Mouse (Mus musculus): Measurements from ENCODE around the gene Foxl2.

Gene Foxl2

GRCm38 (mm10) chr9:98955103-98955715 is at the start of gene Foxl2:
Gene Foxl2, plus strand, starts transcription at chr9:98955288.
- no peak for DNase-seq

GRCm38 (mm10) chr9:98920629-98921523 is 34.2 kb upstream of the Foxl2 start:
- no peak for DNase-seq

- no peak for DNase-seq
Measured at GRCm38 (mm10) chr9:98923119-98923518, 32.0 kb upstream of the Foxl2 start.

- no peak for DNase-seq
Measured at GRCm38 (mm10) chr9:98924183-98924582, 30.9 kb upstream of the Foxl2 start.

GRCm38 (mm10) chr9:98929496-98929895 is 25.6 kb upstream of the Foxl2 start:
- no peak for DNase-seq

GRCm38 (mm10) chr9:98932931-98933330 is 22.2 kb upstream of the Foxl2 start:
- DNase-seq, result no peak

- DNase-seq, result no peak
Measured at GRCm38 (mm10) chr9:98935190-98935909, 19.7 kb upstream of the Foxl2 start.

- no peak for DNase-seq
Measured at GRCm38 (mm10) chr9:98939290-98939689, 15.8 kb upstream of the Foxl2 start.

- DNase-seq, result no peak
Measured at GRCm38 (mm10) chr9:98952171-98953050, 2.7 kb upstream of the Foxl2 start.

- DNase-seq, result no peak
Measured at GRCm38 (mm10) chr9:98953291-98953690, 1.8 kb upstream of the Foxl2 start.

GRCm38 (mm10) chr9:98953830-98954229 is 1.3 kb upstream of the Foxl2 start:
- DNase-seq, result no peak

- DNase-seq, result no peak
Measured at GRCm38 (mm10) chr9:98954391-98955102, 541 bp upstream of the Foxl2 start.

- peak; percentile 27 for DNase-seq
Measured at GRCm38 (mm10) chr9:98955716-98956224, 682 bp downstream of the Foxl2 start.

GRCm38 (mm10) chr9:98956591-98957381 is 1.7 kb downstream of the Foxl2 start:
- DNase-seq, result no peak

- DNase-seq, result no peak
Measured at GRCm38 (mm10) chr9:98957751-98958351, 2.8 kb downstream of the Foxl2 start.

- DNase-seq, result no peak
Measured at GRCm38 (mm10) chr9:98958628-98959027, 3.5 kb downstream of the Foxl2 start.

GRCm38 (mm10) chr9:98959851-98960250 is 4.8 kb downstream of the Foxl2 start:
- DNase-seq, result no peak

- DNase-seq, result no peak
Measured at GRCm38 (mm10) chr9:98960348-98960747, 5.3 kb downstream of the Foxl2 start.

- no peak for DNase-seq
Measured at GRCm38 (mm10) chr9:98961591-98962477, 6.7 kb downstream of the Foxl2 start.

Data from kidney, adult 11 months (tissue).